In the genomic region with DNA sequence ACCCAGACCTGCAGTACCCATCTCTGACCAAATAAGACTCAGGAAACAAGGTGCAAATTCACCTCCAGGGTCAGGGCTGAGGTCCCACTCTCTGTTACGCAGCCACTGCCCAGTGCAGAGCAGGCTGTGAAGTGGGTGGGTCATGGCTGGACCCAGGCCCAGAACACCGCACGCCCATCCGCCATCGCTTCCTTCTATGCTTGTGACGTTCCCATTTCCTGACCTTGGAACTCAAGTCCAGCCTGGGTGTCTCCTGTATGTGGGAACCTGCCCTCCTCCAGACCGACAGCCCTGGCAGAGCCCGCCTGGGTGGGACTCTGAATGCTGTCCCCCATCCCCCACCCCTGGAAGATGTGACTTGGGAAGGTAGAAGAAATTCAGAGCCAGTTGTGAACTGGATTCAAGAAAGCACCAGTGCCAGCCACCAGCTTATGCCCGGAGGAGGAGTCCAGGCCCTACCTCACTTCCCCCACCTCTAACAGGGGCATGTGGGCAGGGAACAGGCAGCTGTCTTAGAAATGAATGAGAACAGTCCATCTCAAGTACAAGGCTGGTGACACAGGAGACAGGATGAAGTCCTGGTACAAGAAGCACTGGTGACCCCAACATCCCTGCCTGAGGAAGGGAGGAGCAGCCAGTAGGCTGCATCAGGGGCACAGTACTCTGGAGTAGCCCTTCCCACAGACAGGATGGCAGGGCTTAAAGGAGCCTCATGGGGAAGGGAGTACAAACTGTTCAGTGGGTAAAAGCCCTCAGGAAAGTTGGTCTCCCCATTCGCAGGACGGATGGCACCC, we compare ENCODE assay signal across 9 mouse cellular contexts. TPM values are rescaled to one million over a fixed set of nuclear protein-coding genes. Genes with fewer than 3 reads are reported as not detected.
DNase-seq lines count a peak whose midpoint lies in the region; ATAC-seq and TF ChIP-seq lines count a peak whose summit lies in the region.
"Had no signal": no experiment of that assay in that cellular context is flagged by ENCODE, and none has a peak within 500 bp of the region (broad histone marks: within the 10 kb centered on the region; RNA-seq: fewer than 3 reads in every experiment).

No protein-coding gene starts in this region.

- DNase-seq in embryonic facial prominence, embryonic 11.5 days (ENCODE audit: low spot score) = no peak
- DNase-seq in heart, adult 2 months = peak; percentile 75 to 84
- DNase-seq in kidney, adult 2 months = peak; percentile 73
- peak; percentile 85 for DNase-seq in lung, postnatal 25 days (ENCODE audit: low spot score)
- DNase-seq in urinary bladder, postnatal 10 days (ENCODE audit: low spot score) = no peak
- DNase-seq in cerebellum, adult 11 months = no peak
- DNase-seq in frontal cortex, postnatal 36 days (ENCODE audit: low spot score in 2 of 2) = no peak

- H3K79me2 ChIP-seq in heart, adult 2 months (replicated peaks; ENCODE audit: control insufficient read depth, insufficient read depth, low read length) = no peaks in the 10 kb centered on the region

- H3K36me3 ChIP-seq in embryonic facial prominence, embryonic 11.5 days (replicated peaks; ENCODE audit: control insufficient read depth, insufficient read depth, low read depth, low read length) = no peaks in the 10 kb centered on the region
- H3K36me3 ChIP-seq in heart, adult 2 months (ENCODE audit: control insufficient read depth, insufficient read depth, low read length) = no peaks in the 10 kb centered on the region
- H3K36me3 ChIP-seq in kidney, adult 2 months (ENCODE audit: control insufficient read depth, insufficient read depth, low read length) = no peaks in the 10 kb centered on the region
- H3K36me3 ChIP-seq: embryonic facial prominence, embryonic 15.5 days had no signal

- no peaks in the 10 kb centered on the region for H3K27me3 ChIP-seq in embryonic facial prominence, embryonic 11.5 days (ENCODE audit: control insufficient read depth, insufficient read depth, low read length)
- no peaks in the 10 kb centered on the region for H3K27me3 ChIP-seq in heart, adult 2 months (ENCODE audit: control insufficient read depth, insufficient read depth, low read length)
- H3K27me3 ChIP-seq in kidney, adult 2 months (replicated peaks; ENCODE audit: control insufficient read depth, insufficient read depth, low read length) = no peaks in the 10 kb centered on the region; the same call in 1 of the 2 replicates
- H3K27me3 ChIP-seq: embryonic facial prominence, embryonic 15.5 days had no signal

- H3K27ac ChIP-seq in embryonic facial prominence, embryonic 11.5 days (replicated peaks; ENCODE audit: low read depth, low read length) = no peak overlapping the region
- peak overlapping the region; percentile 90 for H3K27ac ChIP-seq in heart, adult 2 months
- H3K27ac ChIP-seq in kidney, adult 2 months (ENCODE audit: insufficient read depth, low read depth, low read length) = peak overlapping the region; percentile 44; the same call in 1 of the 2 replicates

- no peak overlapping the region; the same call in 1 of the 2 replicates for H3K4me2 ChIP-seq in embryonic facial prominence, embryonic 11.5 days (ENCODE audit: low read depth, low read length)
- H3K4me2 ChIP-seq: embryonic facial prominence, embryonic 15.5 days had no signal

- no peak for TF ChIP-seq CTCF in heart, adult 2 months (IDR thresholded peaks at IDR 0.05)
- no peak for TF ChIP-seq CTCF in kidney, adult 2 months (conservative IDR thresholded peaks at IDR 0.05; ENCODE audit: insufficient read depth, insufficient read length, low read depth, low read length)

- H3K9ac ChIP-seq in embryonic facial prominence, embryonic 11.5 days (replicated peaks; ENCODE audit: low read length) = no peak overlapping the region
- H3K9ac ChIP-seq in heart, adult 2 months (ENCODE audit: low read depth, low read length) = peak overlapping the region; percentile 22
- H3K9ac ChIP-seq: embryonic facial prominence, embryonic 15.5 days had no signal

- H3K4me1 ChIP-seq in embryonic facial prominence, embryonic 11.5 days (ENCODE audit: control insufficient read depth, insufficient read depth, low read length) = peaks cover 7% of the 10 kb centered on the region; the same call in 1 of the 2 replicates
- peaks cover 16% of the 10 kb centered on the region for H3K4me1 ChIP-seq in heart, adult 2 months (ENCODE audit: control insufficient read depth, insufficient read depth, low read length)
- H3K4me1 ChIP-seq in kidney, adult 2 months (ENCODE audit: control insufficient read depth, insufficient read depth, low read length) = no peaks in the 10 kb centered on the region

- 87% methylated on average over 11 of the region's 11 CpGs for WGBS in embryonic facial prominence, embryonic 11.5 days
- WGBS in heart, adult 2 months = 52% methylated on average over 11 of the region's 11 CpGs
- WGBS in kidney, adult 2 months = 63% methylated on average over 11 of the region's 11 CpGs

- peak; percentile 71 for TF ChIP-seq POLR2A in heart, adult 2 months (IDR thresholded peaks at IDR 0.05; ENCODE audit: insufficient read depth, low read depth, low read length)
- TF ChIP-seq POLR2A in kidney, adult 2 months (IDR thresholded peaks at IDR 0.05; ENCODE audit: low read depth, low read length) = no peak

- peak; percentile 63; the same call in 1 of the 2 replicates for TF ChIP-seq EP300 in heart, adult 2 months (IDR thresholded peaks at IDR 0.05; ENCODE audit: insufficient read depth, low read depth, low read length)

- H3K4me3 ChIP-seq in embryonic facial prominence, embryonic 11.5 days (ENCODE audit: low read depth, low read length) = no peak overlapping the region
- H3K4me3 ChIP-seq in heart, adult 2 months = no peak overlapping the region
- no peak overlapping the region for H3K4me3 ChIP-seq in kidney, adult 2 months (ENCODE audit: insufficient read depth, low read depth, low read length)
- H3K4me3 ChIP-seq: embryonic facial prominence, embryonic 15.5 days had no signal

- intact Hi-C loops in heart, adult 2 months (cut with DNase I) = no loop called here

- 0 out of 2 replicates have a peak, but pooled peaks have one; percentile 2 for ATAC-seq in embryonic facial prominence, embryonic 11.5 days (replicated peaks; ENCODE audit: insufficient number of reproducible peaks, low FRiP score, low TSS enrichment, low read depth)
- no peak for ATAC-seq in cerebellum, adult (ENCODE audit: insufficient number of reproducible peaks, low FRiP score, low TSS enrichment)

- H3K9me3 ChIP-seq in embryonic facial prominence, embryonic 11.5 days (replicated peaks; ENCODE audit: control insufficient read depth, low read length) = no peaks in the 10 kb centered on the region
- H3K9me3 ChIP-seq: embryonic facial prominence, embryonic 15.5 days had no signal

RNA-seq across cellular contexts. Expression of a gene that starts 31.4 kb away (rescaled TPM):
- polyA plus RNA-seq in embryonic facial prominence, embryonic 11.5 days (2014; fragmentation: Nextera tagmentation; extraction: Ambion mirVana) = 7.6 and 9.5 TPM in 2 replicates
- 10 to 100 TPM in 1 of 2 experiments, 1 to 10 TPM in 1; 8.6 to 10.1 TPM for total RNA-seq in heart, adult 2 months (2021)
- 15.1 and 15.4 TPM in 2 replicates for polyA plus RNA-seq in heart, adult 2 months (2012; rRNA removed)
- 63.7 and 94.9 TPM in 2 replicates for polyA plus RNA-seq in kidney, adult 2 months (2012; rRNA removed)

RNA-seq across cellular contexts. Expression of a gene that starts 31.8 kb away (rescaled TPM):
- polyA plus RNA-seq in embryonic facial prominence, embryonic 11.5 days (2014; fragmentation: Nextera tagmentation; extraction: Ambion mirVana) = 38.6 and 39.9 TPM in 2 replicates
- total RNA-seq in heart, adult 2 months (2021) = 10 to 100 TPM; 19.3 to 21.8 TPM
- polyA plus RNA-seq in heart, adult 2 months (2012; rRNA removed) = 40.1 and 49.0 TPM in 2 replicates
- 47.4 and 51.2 TPM in 2 replicates for polyA plus RNA-seq in kidney, adult 2 months (2012; rRNA removed)

RNA-seq across cellular contexts. Expression of a gene that starts 32.1 kb away (rescaled TPM):
- 318 and 328 TPM in 2 replicates for polyA plus RNA-seq in embryonic facial prominence, embryonic 11.5 days (2014; fragmentation: Nextera tagmentation; extraction: Ambion mirVana)
- total RNA-seq in heart, adult 2 months (2021) = 1 to 10 TPM; 1.4 to 3.1 TPM
- polyA plus RNA-seq in heart, adult 2 months (2012; rRNA removed) = 1.8 and 2.6 TPM in 2 replicates
- polyA plus RNA-seq in kidney, adult 2 months (2012; rRNA removed) = 2.3 and 2.6 TPM in 2 replicates

RNA-seq across cellular contexts. Expression of a gene that starts 37.7 kb away (rescaled TPM):
- polyA plus RNA-seq in embryonic facial prominence, embryonic 11.5 days (2014; fragmentation: Nextera tagmentation; extraction: Ambion mirVana) = 323 and 360 TPM in 2 replicates
- total RNA-seq in heart, adult 2 months (2021) = 10 to 100 TPM; 10.6 to 12.7 TPM
- polyA plus RNA-seq in heart, adult 2 months (2012; rRNA removed) = 7.7 and 13.8 TPM in 2 replicates
- polyA plus RNA-seq in kidney, adult 2 months (2012; rRNA removed) = 12.7 and 15.7 TPM in 2 replicates

Comparison
In these comparisons a context has a peak if more than half of its experiments do, and no peak if none do; other contexts are left out.
1. DNase-seq: peak in heart, adult 2 months (2 of 2), kidney, adult 2 months (single experiment) and lung, postnatal 25 days (single experiment); none in embryonic facial prominence, embryonic 11.5 days (single experiment), urinary bladder, postnatal 10 days (single experiment), cerebellum, adult 11 months (single experiment) and frontal cortex, postnatal 36 days (0 of 2).
2. RNA of a gene that starts 32.1 kb away (polyA plus RNA-seq): 318 to 328 TPM in embryonic facial prominence, embryonic 11.5 days; 2.3 to 2.6 TPM in kidney, adult 2 months and 1.8 to 2.6 TPM in heart, adult 2 months; every median in the first group is over 10 times any median in the second.